In the genomic region with DNA sequence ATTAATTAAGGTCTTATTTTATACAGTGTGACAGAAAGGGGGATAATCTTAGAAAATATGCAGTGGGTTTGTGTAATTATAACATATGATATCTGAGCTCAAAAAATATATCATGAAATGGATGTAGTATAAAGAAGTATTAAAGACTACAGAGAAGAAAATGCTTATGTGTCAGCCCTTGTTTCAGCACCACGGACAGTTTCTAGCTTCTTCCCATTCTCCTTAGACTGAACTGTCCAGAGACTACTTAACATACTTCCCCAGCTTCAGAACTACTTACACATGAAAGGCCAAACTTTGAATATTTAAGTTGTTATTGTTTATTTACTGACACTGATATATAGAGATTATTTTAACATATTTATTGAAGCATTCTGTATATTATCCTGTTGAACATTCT, we compare ENCODE assay signal across 16 mouse cellular contexts.
A peak's percentile ranks its signal among the peaks of the same experiment; 100 is the strongest.
DNase-seq lines count a peak whose midpoint lies in the region; ATAC-seq and TF ChIP-seq lines count a peak whose summit lies in the region.
"Had no signal": no experiment of that assay in that cellular context is flagged by ENCODE, and none has a peak within 500 bp of the region (broad histone marks: within the 10 kb centered on the region; RNA-seq: fewer than 3 reads in every experiment).

No protein-coding gene starts in this region.

- H3K4me3 ChIP-seq in liver, adult 2 months (ENCODE audit: insufficient read depth, low read depth, low read length): no peak overlapping the region
- no peak overlapping the region for H3K4me3 ChIP-seq in liver, postnatal 0 days (ENCODE audit: low read depth, low read length)
- H3K4me3 ChIP-seq in limb, embryonic 11.5 days (ENCODE audit: low read depth, low read length): no peak overlapping the region
- H3K4me3 ChIP-seq: limb, embryonic 15.5 days; midbrain, embryonic 15.5 days; neural tube, embryonic 13.5 days had no signal

- H3K9ac ChIP-seq in liver, adult 2 months (ENCODE audit: low read depth, low read length): no peak overlapping the region
- H3K9ac ChIP-seq in liver, postnatal 0 days (replicated peaks): no peak overlapping the region
- H3K9ac ChIP-seq in limb, embryonic 11.5 days (ENCODE audit: low read length): no peak overlapping the region
- H3K9ac ChIP-seq: limb, embryonic 15.5 days; midbrain, embryonic 15.5 days; neural tube, embryonic 13.5 days had no signal

- no peak for ATAC-seq in liver, postnatal 0 days
- ATAC-seq in limb, embryonic 11.5 days (ENCODE audit: insufficient number of reproducible peaks, low FRiP score, low TSS enrichment, low read depth): no peak
- ATAC-seq: midbrain, embryonic 15.5 days had no signal

- TF ChIP-seq EP300 in liver, postnatal 0 days (IDR thresholded peaks at IDR 0.05; ENCODE audit: low read depth): no peak

- no peaks in the 10 kb centered on the region for H3K9me3 ChIP-seq in liver, postnatal 0 days (ENCODE audit: low read length)
- no peaks in the 10 kb centered on the region for H3K9me3 ChIP-seq in limb, embryonic 11.5 days (ENCODE audit: control insufficient read depth, low read length)
- H3K9me3 ChIP-seq: limb, embryonic 15.5 days; midbrain, embryonic 15.5 days; neural tube, embryonic 13.5 days had no signal

- H3K4me2 ChIP-seq in liver, postnatal 0 days (ENCODE audit: low read depth, low read length): no peak overlapping the region
- H3K4me2 ChIP-seq in limb, embryonic 11.5 days (ENCODE audit: low read depth, severe bottlenecking): no peak overlapping the region
- H3K4me2 ChIP-seq: limb, embryonic 15.5 days; midbrain, embryonic 15.5 days; neural tube, embryonic 13.5 days had no signal

- WGBS in liver, adult 2 months: 55% methylated on average over 1 of the region's 1 CpGs
- WGBS in liver, postnatal 0 days (ENCODE audit: insufficient replicate concordance): 59% methylated on average over 1 of the region's 1 CpGs
- WGBS in limb, embryonic 11.5 days: 50% methylated on average over 1 of the region's 1 CpGs

- no peak overlapping the region for H3K27ac ChIP-seq in liver, adult 2 months (replicated peaks; ENCODE audit: insufficient read depth, low read depth, low read length)
- H3K27ac ChIP-seq in liver, postnatal 0 days (ENCODE audit: low read depth): no peak overlapping the region
- H3K27ac ChIP-seq in limb, embryonic 11.5 days (replicated peaks; ENCODE audit: low read depth, low read length): no peak overlapping the region
- H3K27ac ChIP-seq: limb, embryonic 15.5 days; midbrain, embryonic 15.5 days; neural tube, embryonic 13.5 days had no signal

- TF ChIP-seq POLR2A in liver, adult 2 months (IDR thresholded peaks at IDR 0.05; ENCODE audit: extremely low read depth, insufficient read depth, low read length): no peak

- DNase-seq in adrenal gland, postnatal 14 days: peak; percentile 8
- DNase-seq in adrenal gland, adult 2 months: no peak
- peak; percentile 0 for DNase-seq in liver, adult 2 months (ENCODE audit: extremely low read depth, low read depth, low spot score)
- no peak for DNase-seq in liver, postnatal 0 days
- peak; percentile 46 for DNase-seq in ZHBTc4 (ENCODE audit: low read depth, low spot score)
- peak; percentile 46 for DNase-seq in limb, embryonic 11.5 days (ENCODE audit: low spot score)
- no peak for DNase-seq in gastrocnemius, adult 8-10 months (ENCODE audit: low spot score in 2 of 2)
- no peak for DNase-seq in cerebellum, adult 9-10 months
- DNase-seq: adrenal gland, postnatal 25 days; B cell, adult 2 months; heart, adult 11 months; kidney, adult 18-20 months; thymus, postnatal 14 days had no signal

- no peaks in the 10 kb centered on the region for H3K36me3 ChIP-seq in liver, adult 2 months (ENCODE audit: control insufficient read depth, insufficient read depth, low read length)
- no peaks in the 10 kb centered on the region for H3K36me3 ChIP-seq in liver, postnatal 0 days (replicated peaks; ENCODE audit: insufficient read depth, low read length)
- H3K36me3 ChIP-seq in limb, embryonic 11.5 days (ENCODE audit: control insufficient read depth, insufficient read depth, low read length): no peaks in the 10 kb centered on the region
- H3K36me3 ChIP-seq: limb, embryonic 15.5 days; midbrain, embryonic 15.5 days; neural tube, embryonic 13.5 days had no signal

- H3K27me3 ChIP-seq in liver, adult 2 months (ENCODE audit: control insufficient read depth, insufficient read depth, low read length): no peaks in the 10 kb centered on the region
- no peaks in the 10 kb centered on the region for H3K27me3 ChIP-seq in liver, postnatal 0 days (ENCODE audit: insufficient read depth, low read length)
- no peaks in the 10 kb centered on the region for H3K27me3 ChIP-seq in limb, embryonic 11.5 days (ENCODE audit: control insufficient read depth, insufficient read depth, low read length)
- H3K27me3 ChIP-seq: limb, embryonic 15.5 days; midbrain, embryonic 15.5 days; neural tube, embryonic 13.5 days had no signal

- no peak for TF ChIP-seq CTCF in liver, adult 2 months (IDR thresholded peaks at IDR 0.05; ENCODE audit: low read depth, low read length)
- no peak for TF ChIP-seq CTCF in liver, postnatal 0 days (IDR thresholded peaks at IDR 0.05; ENCODE audit: low read depth)

- H3K4me1 ChIP-seq in liver, adult 2 months (ENCODE audit: control insufficient read depth, insufficient read depth, low read length): no peaks in the 10 kb centered on the region
- no peaks in the 10 kb centered on the region for H3K4me1 ChIP-seq in liver, postnatal 0 days (ENCODE audit: insufficient read depth)
- H3K4me1 ChIP-seq in limb, embryonic 11.5 days (ENCODE audit: control insufficient read depth, insufficient read depth, low read length): no peaks in the 10 kb centered on the region
- H3K4me1 ChIP-seq: limb, embryonic 15.5 days; midbrain, embryonic 15.5 days; neural tube, embryonic 13.5 days had no signal

- no peaks in the 10 kb centered on the region for H3K79me2 ChIP-seq in liver, adult 2 months (ENCODE audit: control insufficient read depth, insufficient read depth, low read length)

Comparison
In these comparisons a context has a peak if more than half of its experiments do, and no peak if none do; other contexts are left out.
1. DNase-seq: peak in adrenal gland, postnatal 14 days (single experiment), liver, adult 2 months (single experiment), ZHBTc4 (single experiment) and limb, embryonic 11.5 days (single experiment); none in adrenal gland, adult 2 months (single experiment), liver, postnatal 0 days (single experiment), gastrocnemius, adult 8-10 months (0 of 2) and cerebellum, adult 9-10 months (single experiment).